Comparison of ENCODE assay signal across 8 mouse cellular contexts in the genomic region with DNA sequence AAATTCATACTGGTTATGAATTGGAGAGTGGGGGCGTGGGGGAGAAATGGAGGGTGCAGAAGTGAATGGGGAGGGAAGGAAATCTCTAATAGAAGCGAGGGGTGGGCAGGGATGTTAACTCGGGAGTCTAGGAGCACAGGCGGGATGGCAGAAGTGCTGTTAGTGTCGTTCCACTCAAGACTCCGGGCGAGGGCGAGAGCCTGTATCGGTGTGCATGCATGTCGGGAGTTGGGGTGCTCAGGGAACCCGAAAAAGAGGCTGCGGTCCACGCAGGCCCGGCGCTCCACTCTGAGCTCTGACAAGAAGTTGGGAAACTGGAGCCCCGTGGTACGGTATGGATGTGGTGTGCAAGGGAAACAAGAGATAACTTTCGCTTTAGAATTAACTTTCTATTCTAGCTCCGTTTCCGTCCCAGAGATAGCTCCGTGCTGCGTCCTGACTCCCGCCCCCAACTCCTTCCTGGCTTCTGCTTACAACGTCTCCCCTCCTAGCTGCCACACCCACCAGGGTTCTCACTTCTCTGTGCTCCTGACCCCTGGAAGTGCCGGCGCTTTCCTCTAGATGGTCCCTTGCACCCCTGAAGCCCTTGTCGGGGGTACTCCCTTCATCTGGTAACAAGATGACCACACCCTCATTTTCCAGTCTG. TPM values are rescaled to one million over a fixed set of nuclear protein-coding genes. Genes with fewer than 3 reads are reported as not detected.
DNase-seq lines count a peak whose midpoint lies in the region; ATAC-seq and TF ChIP-seq lines count a peak whose summit lies in the region.

No protein-coding gene starts in this region.

- no peaks in the 10 kb centered on the region for H3K36me3 ChIP-seq in forebrain, embryonic 16.5 days (ENCODE audit: control insufficient read depth, insufficient read depth)
- H3K36me3 ChIP-seq in liver, embryonic 14.5 days (replicated peaks; ENCODE audit: control insufficient read depth, insufficient read depth, low read depth): no peaks in the 10 kb centered on the region

- peak overlapping the region; percentile 40 for H3K4me3 ChIP-seq in forebrain, embryonic 16.5 days (replicated peaks; ENCODE audit: low read length)
- peak overlapping the region; percentile 31 to 37; a peak in 3 of 4 replicates for H3K4me3 ChIP-seq in liver, embryonic 14.5 days (ENCODE audit: insufficient read depth in 1 of 2, low read depth in 2 of 2, low read length in 2 of 2)

- H3K4me1 ChIP-seq in forebrain, embryonic 16.5 days (replicated peaks; ENCODE audit: control insufficient read depth, insufficient read depth, low read length): peaks cover 32% of the 10 kb centered on the region
- H3K4me1 ChIP-seq in liver, embryonic 14.5 days (replicated peaks; ENCODE audit: control insufficient read depth in 2 of 2, insufficient read depth in 2 of 2, low read length in 1 of 2): no peaks in the 10 kb centered on the region; a peak in 1 of 4 replicates

- peak overlapping the region; percentile 57 for H3K4me2 ChIP-seq in forebrain, embryonic 16.5 days (ENCODE audit: low read length)
- peak overlapping the region; percentile 41 for H3K4me2 ChIP-seq in liver, embryonic 14.5 days (ENCODE audit: low read depth)

- no peak for TF ChIP-seq EP300 in liver, embryonic 14.5 days (IDR thresholded peaks at IDR 0.05; ENCODE audit: low read depth)

- H3K9me3 ChIP-seq in forebrain, embryonic 16.5 days (ENCODE audit: control insufficient read depth, low read length): peaks cover 5% of the 10 kb centered on the region; the same call in 1 of the 2 replicates
- H3K9me3 ChIP-seq in liver, embryonic 14.5 days (ENCODE audit: control insufficient read depth, low read length): no peaks in the 10 kb centered on the region

- H3K27ac ChIP-seq in forebrain, embryonic 16.5 days (ENCODE audit: low read length): no peak overlapping the region
- H3K27ac ChIP-seq in liver, embryonic 14.5 days: no peak overlapping the region

- DNase-seq in heart, adult 11 months: peak; percentile 93
- DNase-seq in heart, postnatal 4 days: no peak
- no peak for DNase-seq in liver, embryonic 14.5 days (ENCODE audit: low read depth in 3 of 3, low spot score in 3 of 3)
- DNase-seq in adrenal gland, postnatal 36 days: no peak
- no peak for DNase-seq in MN1 (ENCODE audit: low spot score)
- no peak for DNase-seq in cerebellum, adult 11 months

- peaks cover 53% of the 10 kb centered on the region for H3K27me3 ChIP-seq in forebrain, embryonic 16.5 days (replicated peaks; ENCODE audit: control insufficient read depth, insufficient read depth, low read length)
- H3K27me3 ChIP-seq in liver, embryonic 14.5 days (ENCODE audit: control insufficient read depth, insufficient read depth, low read length): peaks cover 75% of the 10 kb centered on the region

- WGBS in forebrain, embryonic 16.5 days: under 1% methylated on average over 27 of the region's 27 CpGs
- WGBS in liver, embryonic 14.5 days (ENCODE audit: insufficient replicate concordance): under 1% methylated on average over 27 of the region's 27 CpGs

- peak overlapping the region; percentile 12; the same call in 1 of the 2 replicates for H3K9ac ChIP-seq in forebrain, embryonic 16.5 days (replicated peaks; ENCODE audit: low read depth, low read length)
- no peak overlapping the region for H3K9ac ChIP-seq in liver, embryonic 14.5 days (replicated peaks)

- TF ChIP-seq CTCF in liver, embryonic 14.5 days (IDR thresholded peaks at IDR 0.05; ENCODE audit: low read depth): no peak

- ATAC-seq in CD4-positive, CD25-positive, alpha-beta regulatory T cell, adult 4 months: peak; percentile 77
- ATAC-seq in forebrain, embryonic 16.5 days: no peak
- ATAC-seq in liver, embryonic 14.5 days (ENCODE audit: insufficient read depth): no peak

RNA-seq across cellular contexts. Expression of gene Hrk, which starts 7.8 kb away (rescaled TPM):
- under 1 TPM; 0.09 to 0.31 TPM for total RNA-seq in heart, postnatal 4 days (2021)
- polyA plus RNA-seq in CD4-positive, CD25-positive, alpha-beta regulatory T cell, adult 4 months (2017; shearing (Covaris generic)): not detected
- polyA plus RNA-seq in forebrain, embryonic 16.5 days (2015; fragmentation: Nextera tagmentation; extraction: Ambion mirVana): 2.3 and 3.3 TPM in 2 replicates
- polyA plus RNA-seq in liver, embryonic 14.5 days (2012; rRNA removed): 0.01 and 0.02 TPM in 2 replicates
- polyA plus RNA-seq in liver, embryonic 14.5 days (2014; fragmentation: Nextera tagmentation; extraction: Ambion mirVana): not detected in 2 replicates
- under 1 TPM in 1 of 2 experiments, not detected in 1; 0.07 TPM for total RNA-seq in adrenal gland, postnatal 36 days (2021)

RNA-seq across cellular contexts. Expression of gene Fbxw8, which starts 16.9 kb away (rescaled TPM):
- 10 to 100 TPM; 54.9 to 61.1 TPM for total RNA-seq in heart, postnatal 4 days (2021)
- 1 to 10 TPM; 3.1 to 3.3 TPM for polyA plus RNA-seq in CD4-positive, CD25-positive, alpha-beta regulatory T cell, adult 4 months (2017; shearing (Covaris generic))
- polyA plus RNA-seq in forebrain, embryonic 16.5 days (2015; fragmentation: Nextera tagmentation; extraction: Ambion mirVana): 21.5 and 24.7 TPM in 2 replicates
- 10.2 and 10.8 TPM in 2 replicates for polyA plus RNA-seq in liver, embryonic 14.5 days (2012; rRNA removed)
- 6.2 and 7.4 TPM in 2 replicates for polyA plus RNA-seq in liver, embryonic 14.5 days (2014; fragmentation: Nextera tagmentation; extraction: Ambion mirVana)
- 10 to 100 TPM; 45.1 to 51.4 TPM for total RNA-seq in adrenal gland, postnatal 36 days (2021)
